Mouse (Mus musculus): ENCODE results near the gene Aqp6. TPM values are rescaled to one million over a fixed set of nuclear protein-coding genes. Genes with fewer than 3 reads are reported as not detected.

Aqp6 gene
- polyA plus RNA-seq, 1 experiment from 2014 or later = 0.28 TPM

GRCm38 (mm10) chr15:99592877-99593276, 8.3 kb upstream of the Aqp6 start:
- peaks cover 66% of the 10 kb centered on the region for H3K27me3 ChIP-seq (ENCODE audit: control insufficient read depth, insufficient read depth, low read depth, low read length)
- 88% methylated on average over 5 of the region's 5 CpGs for WGBS
- no peak overlapping the region for H3K4me2 ChIP-seq (ENCODE audit: low read length)
- no peaks in the 10 kb centered on the region for H3K9me3 ChIP-seq (replicated peaks; ENCODE audit: control insufficient read depth, low read length, poor library complexity, severe bottlenecking)
- peaks cover 6% of the 10 kb centered on the region; the same call in 1 of the 2 replicates for H3K4me1 ChIP-seq (ENCODE audit: control insufficient read depth, insufficient read depth, low read length)
- H3K4me3 ChIP-seq (ENCODE audit: low read depth, low read length) = no peak overlapping the region
- no peaks in the 10 kb centered on the region for H3K36me3 ChIP-seq (ENCODE audit: control insufficient read depth, insufficient read depth, low read length)
- no peak overlapping the region for H3K27ac ChIP-seq (ENCODE audit: low read length)
- no peak for ATAC-seq
- no peak overlapping the region for H3K9ac ChIP-seq (ENCODE audit: low read depth, low read length)

- Histone ChIP-seq H3K9ac (ENCODE audit: low read depth, low read length) (no peak overlapping the region), H3K9me3 (replicated peaks; ENCODE audit: control insufficient read depth, low read length, poor library complexity, severe bottlenecking) (no peaks in the 10 kb centered on the region), H3K27me3 (ENCODE audit: control insufficient read depth, insufficient read depth, low read depth, low read length) (peaks cover 47% of the 10 kb centered on the region), H3K4me2 (ENCODE audit: low read length) (no peak overlapping the region), H3K27ac (ENCODE audit: low read length) (no peak overlapping the region), H3K36me3 (ENCODE audit: control insufficient read depth, insufficient read depth, low read length) (no peaks in the 10 kb centered on the region), H3K4me1 (ENCODE audit: control insufficient read depth, insufficient read depth, low read length) (peaks cover 11% of the 10 kb centered on the region), H3K4me3 (ENCODE audit: low read depth, low read length) (no peak overlapping the region)
- 90% methylated on average over 10 of the region's 10 CpGs for WGBS
- ATAC-seq = no peak
These were observed 6.2 kb upstream of the Aqp6 start for GRCm38 (mm10) chr15:99594951-99595350.

- 0% methylated on average over 7 of the region's 7 CpGs for WGBS
- H3K9ac ChIP-seq (ENCODE audit: low read depth, low read length) = peak overlapping the region; percentile 43; the same call in 1 of the 2 replicates
- H3K4me1 ChIP-seq (ENCODE audit: control insufficient read depth, insufficient read depth, low read length) = peaks cover 10% of the 10 kb centered on the region
- H3K36me3 ChIP-seq (ENCODE audit: control insufficient read depth, insufficient read depth, low read length) = no peaks in the 10 kb centered on the region
- H3K27me3 ChIP-seq (ENCODE audit: control insufficient read depth, insufficient read depth, low read depth, low read length) = peaks cover 35% of the 10 kb centered on the region
- H3K4me2 ChIP-seq (ENCODE audit: low read length) = no peak overlapping the region
- H3K27ac ChIP-seq (ENCODE audit: low read length) = peak overlapping the region; percentile 58; the same call in 1 of the 2 replicates
- peak; percentile 81 for ATAC-seq
- no peaks in the 10 kb centered on the region for H3K9me3 ChIP-seq (replicated peaks; ENCODE audit: control insufficient read depth, low read length, poor library complexity, severe bottlenecking)
- no peak overlapping the region for H3K4me3 ChIP-seq (ENCODE audit: low read depth, low read length)
These were observed 5.0 kb upstream of the Aqp6 start for GRCm38 (mm10) chr15:99596056-99596687.

GRCm38 (mm10) chr15:99596841-99597240, 4.4 kb upstream of the Aqp6 start:
- no peak; the same call in 1 of the 2 replicates for ATAC-seq
- Histone ChIP-seq H3K27me3 (ENCODE audit: control insufficient read depth, insufficient read depth, low read depth, low read length) (peaks cover 29% of the 10 kb centered on the region), H3K27ac (ENCODE audit: low read length) (no peak overlapping the region), H3K9ac (ENCODE audit: low read depth, low read length) (no peak overlapping the region), H3K36me3 (ENCODE audit: control insufficient read depth, insufficient read depth, low read length) (no peaks in the 10 kb centered on the region), H3K4me3 (ENCODE audit: low read depth, low read length) (no peak overlapping the region), H3K4me1 (ENCODE audit: control insufficient read depth, insufficient read depth, low read length) (peaks cover 10% of the 10 kb centered on the region), H3K9me3 (replicated peaks; ENCODE audit: control insufficient read depth, low read length, poor library complexity, severe bottlenecking) (no peaks in the 10 kb centered on the region), H3K4me2 (ENCODE audit: low read length) (no peak overlapping the region)
- 63% methylated on average over 7 of the region's 7 CpGs for WGBS

GRCm38 (mm10) chr15:99597596-99597995, 3.6 kb upstream of the Aqp6 start:
- no peaks in the 10 kb centered on the region for H3K36me3 ChIP-seq (ENCODE audit: control insufficient read depth, insufficient read depth, low read length)
- H3K4me2 ChIP-seq (ENCODE audit: low read length) = no peak overlapping the region
- H3K27me3 ChIP-seq (ENCODE audit: control insufficient read depth, insufficient read depth, low read depth, low read length) = peaks cover 21% of the 10 kb centered on the region
- peaks cover 13% of the 10 kb centered on the region for H3K4me1 ChIP-seq (ENCODE audit: control insufficient read depth, insufficient read depth, low read length)
- H3K9ac ChIP-seq (ENCODE audit: low read depth, low read length) = no peak overlapping the region
- WGBS = 63% methylated on average over 8 of the region's 8 CpGs
- no peaks in the 10 kb centered on the region for H3K9me3 ChIP-seq (replicated peaks; ENCODE audit: control insufficient read depth, low read length, poor library complexity, severe bottlenecking)
- H3K4me3 ChIP-seq (ENCODE audit: low read depth, low read length) = no peak overlapping the region
- H3K27ac ChIP-seq (ENCODE audit: low read length) = no peak overlapping the region
- ATAC-seq = no peak

GRCm38 (mm10) chr15:99599245-99600070, 1.7 kb upstream of the Aqp6 start:
- no peak overlapping the region for H3K9ac ChIP-seq (ENCODE audit: low read depth, low read length)
- WGBS = 33% methylated on average over 17 of the region's 17 CpGs

GRCm38 (mm10) chr15:99601823-99602120, 572 bp downstream of the Aqp6 start:
- no peaks in the 10 kb centered on the region for H3K9me3 ChIP-seq (replicated peaks; ENCODE audit: control insufficient read depth, low read length, poor library complexity, severe bottlenecking)
- no peak overlapping the region for H3K27ac ChIP-seq (ENCODE audit: low read length)
- H3K9ac ChIP-seq (ENCODE audit: low read depth, low read length) = no peak overlapping the region
- 10% methylated on average over 4 of the region's 5 CpGs for WGBS
- peaks cover 2% of the 10 kb centered on the region; the same call in 1 of the 2 replicates for H3K27me3 ChIP-seq (ENCODE audit: control insufficient read depth, insufficient read depth, low read depth, low read length)
- no peak overlapping the region for H3K4me2 ChIP-seq (ENCODE audit: low read length)
- H3K4me1 ChIP-seq (ENCODE audit: control insufficient read depth, insufficient read depth, low read length) = peaks cover 20% of the 10 kb centered on the region
- H3K4me3 ChIP-seq (ENCODE audit: low read depth, low read length) = no peak overlapping the region
- ATAC-seq = no peak
- no peaks in the 10 kb centered on the region for H3K36me3 ChIP-seq (ENCODE audit: control insufficient read depth, insufficient read depth, low read length)

More at GRCm38 (mm10) chr15:99599245-99600070, 1.7 kb upstream of the Aqp6 start:
- Histone ChIP-seq H3K9me3 (replicated peaks; ENCODE audit: control insufficient read depth, low read length, poor library complexity, severe bottlenecking) (no peaks in the 10 kb centered on the region), H3K27me3 (ENCODE audit: control insufficient read depth, insufficient read depth, low read depth, low read length) (peaks cover 10% of the 10 kb centered on the region), H3K4me2 (ENCODE audit: low read length) (no peak overlapping the region), H3K36me3 (ENCODE audit: control insufficient read depth, insufficient read depth, low read length) (no peaks in the 10 kb centered on the region), H3K27ac (ENCODE audit: low read length) (no peak overlapping the region), H3K4me1 (ENCODE audit: control insufficient read depth, insufficient read depth, low read length) (peaks cover 13% of the 10 kb centered on the region), H3K4me3 (ENCODE audit: low read depth, low read length) (no peak overlapping the region)
- ATAC-seq = no peak

GRCm38 (mm10) chr15:99602206-99602820, 1.1 kb downstream of the Aqp6 start:
- no peaks in the 10 kb centered on the region for H3K9me3 ChIP-seq (replicated peaks; ENCODE audit: control insufficient read depth, low read length, poor library complexity, severe bottlenecking)
- no peak overlapping the region for H3K4me2 ChIP-seq (ENCODE audit: low read length)
- no peak overlapping the region for H3K9ac ChIP-seq (ENCODE audit: low read depth, low read length)
- peaks cover 2% of the 10 kb centered on the region for H3K27me3 ChIP-seq (ENCODE audit: control insufficient read depth, insufficient read depth, low read depth, low read length)
- H3K27ac ChIP-seq (ENCODE audit: low read length) = no peak overlapping the region
- 61% methylated on average over 17 of the region's 17 CpGs for whole genome bisulfite sequencing
- H3K4me1 ChIP-seq (ENCODE audit: control insufficient read depth, insufficient read depth, low read length) = peaks cover 20% of the 10 kb centered on the region
- H3K4me3 ChIP-seq (ENCODE audit: low read depth, low read length) = no peak overlapping the region
- ATAC-seq = no peak
- H3K36me3 ChIP-seq (ENCODE audit: control insufficient read depth, insufficient read depth, low read length) = no peaks in the 10 kb centered on the region

- H3K27me3 ChIP-seq (ENCODE audit: control insufficient read depth, insufficient read depth, low read depth, low read length) = no peaks in the 10 kb centered on the region; the same call in 1 of the 2 replicates
- no peaks in the 10 kb centered on the region for H3K9me3 ChIP-seq (replicated peaks; ENCODE audit: control insufficient read depth, low read length, poor library complexity, severe bottlenecking)
- no peak overlapping the region for H3K4me3 ChIP-seq (ENCODE audit: low read depth, low read length)
- H3K4me2 ChIP-seq (ENCODE audit: low read length) = no peak overlapping the region
- H3K27ac ChIP-seq (ENCODE audit: low read length) = no peak overlapping the region
- peaks cover 26% of the 10 kb centered on the region for H3K4me1 ChIP-seq (ENCODE audit: control insufficient read depth, insufficient read depth, low read length)
- no peak for ATAC-seq
- H3K36me3 ChIP-seq (ENCODE audit: control insufficient read depth, insufficient read depth, low read length) = no peaks in the 10 kb centered on the region
- 92% methylated on average over 7 of the region's 7 CpGs for WGBS
- H3K9ac ChIP-seq (ENCODE audit: low read depth, low read length) = no peak overlapping the region
These were observed 2.0 kb downstream of the Aqp6 start for GRCm38 (mm10) chr15:99603216-99603615.
